Mouse (Mus musculus) thymus, adult 2 months (tissue): ENCODE results near the gene Itm2b.

Experiments
- CTCF ChIP-seq: fragments of 200-500 bp; IDR thresholded peaks from 2 replicates; pipeline ENCODE4 v1.5.1; 2012; ENCODE audit warnings: mild to moderate bottlenecking, control low read depth, low read length, moderate library complexity, borderline replicate concordance; ENCODE audit not compliant: control insufficient read depth, poor library complexity, insufficient read depth; ENCODE audit errors: extremely low read depth
- POLR2A ChIP-seq: fragments of 200-500 bp; IDR thresholded peaks from 2 replicates; pipeline ENCODE4 v1.6.1; 2012; ENCODE audit warnings: mild to moderate bottlenecking, low read length, control low read depth, moderate library complexity; ENCODE audit not compliant: control insufficient read depth, poor library complexity, insufficient read depth; ENCODE audit errors: extremely low read depth

DNA sequence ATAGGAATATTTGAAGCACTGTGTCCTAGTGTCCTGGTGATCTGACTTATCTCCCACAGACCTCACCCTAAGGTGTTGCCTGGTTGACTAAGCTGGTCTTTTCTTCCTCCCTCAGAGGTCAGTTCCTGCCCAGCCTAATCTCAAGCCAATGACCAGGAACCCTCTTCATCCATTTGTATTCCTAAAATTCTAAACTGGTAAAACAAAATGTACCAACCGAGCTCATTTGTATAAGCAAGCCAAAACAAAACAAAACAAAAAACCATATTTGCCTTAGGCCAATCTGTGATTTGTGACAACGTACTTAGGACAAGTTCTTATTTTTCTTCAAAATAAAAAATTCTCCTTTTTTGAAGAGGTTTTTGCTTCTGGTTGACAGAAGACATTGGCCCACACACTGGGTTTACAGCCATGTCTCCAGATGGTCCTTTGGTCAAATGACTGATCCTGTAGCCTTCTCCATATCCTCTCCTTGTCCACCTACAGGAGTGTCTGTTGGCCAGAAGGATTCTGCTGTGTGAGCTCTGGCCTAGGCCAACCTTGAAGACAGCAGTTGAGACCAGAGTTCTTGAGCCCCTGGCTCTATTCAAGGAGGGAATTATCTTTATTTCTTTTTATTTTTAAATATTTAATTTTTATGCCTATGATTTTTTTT lies 758 bp upstream of the Itm2b start:
- TF ChIP-seq CTCF: no peak
- TF ChIP-seq POLR2A: no peak
